Mouse (Mus musculus): Measurements from ENCODE around the gene Tuba1c. TPM values are rescaled to one million over a fixed set of nuclear protein-coding genes. Genes with fewer than 3 reads are reported as not detected.

Tuba1c gene
- total and polyA plus RNA-seq, 2 experiments from 2014 or later: 24.2 to 58.3 TPM

GRCm38 (mm10) chr15:99035431-99035830 is 5.7 kb downstream of the Tuba1c start:
- no peak overlapping the region for H3K27ac ChIP-seq
- DNase-seq (ENCODE audit: low spot score): no peak

GRCm38 (mm10) chr15:99036249-99036905 is 6.7 kb downstream of the Tuba1c start:
- DNase-seq (ENCODE audit: low spot score): no peak

More at GRCm38 (mm10) chr15:99035431-99035830, 5.7 kb downstream of the Tuba1c start:
- Histone ChIP-seq H3K36me3 (ENCODE audit: insufficient read depth, low read length) (no peaks in the 10 kb centered on the region), H3K4me2 (ENCODE audit: low read depth, low read length) (no peak overlapping the region), H3K9me3 (ENCODE audit: low read length) (no peaks in the 10 kb centered on the region), H3K27me3 (ENCODE audit: insufficient read depth, low read length) (no peaks in the 10 kb centered on the region), H3K4me3 (ENCODE audit: low read length) (no peak overlapping the region), H3K9ac (replicated peaks; ENCODE audit: low read length) (no peak overlapping the region), H3K4me1 (ENCODE audit: insufficient read depth, low read length) (no peaks in the 10 kb centered on the region)
- ATAC-seq: no peak
- TF ChIP-seq CTCF (IDR thresholded peaks at IDR 0.05; ENCODE audit: low read depth): no peak
- WGBS: 83% methylated on average over 4 of the region's 4 CpGs

GRCm38 (mm10) chr15:99038025-99038424 is 8.3 kb downstream of the Tuba1c start:
- TF ChIP-seq CTCF (IDR thresholded peaks at IDR 0.05; ENCODE audit: low read depth): no peak
- no peak overlapping the region for H3K9ac ChIP-seq (replicated peaks; ENCODE audit: low read length)
- 0 out of 2 replicates have a peak, but pooled peaks cover 3% of the 10 kb centered on the region for H3K4me1 ChIP-seq (ENCODE audit: insufficient read depth, low read length)
- 95% methylated on average over 1 of the region's 1 CpGs for WGBS
- no peak overlapping the region for H3K27ac ChIP-seq
- no peak for DNase-seq (ENCODE audit: low spot score)
- ATAC-seq: no peak
- H3K4me2 ChIP-seq (ENCODE audit: low read depth, low read length): no peak overlapping the region
- no peaks in the 10 kb centered on the region for H3K36me3 ChIP-seq (ENCODE audit: insufficient read depth, low read length)
- H3K27me3 ChIP-seq (ENCODE audit: insufficient read depth, low read length): no peaks in the 10 kb centered on the region
- H3K4me3 ChIP-seq (ENCODE audit: low read length): no peak overlapping the region
- H3K9me3 ChIP-seq (ENCODE audit: low read length): no peaks in the 10 kb centered on the region

More at GRCm38 (mm10) chr15:99036249-99036905, 6.7 kb downstream of the Tuba1c start:
- Histone ChIP-seq H3K4me1 (ENCODE audit: insufficient read depth, low read length) (0 out of 2 replicates have a peak, but pooled peaks cover 3% of the 10 kb centered on the region), H3K27ac (no peak overlapping the region), H3K4me2 (ENCODE audit: low read depth, low read length) (no peak overlapping the region), H3K27me3 (ENCODE audit: insufficient read depth, low read length) (no peaks in the 10 kb centered on the region), H3K9me3 (ENCODE audit: low read length) (no peaks in the 10 kb centered on the region), H3K4me3 (ENCODE audit: low read length) (no peak overlapping the region), H3K36me3 (ENCODE audit: insufficient read depth, low read length) (no peaks in the 10 kb centered on the region), H3K9ac (replicated peaks; ENCODE audit: low read length) (no peak overlapping the region)
- no peak for TF ChIP-seq CTCF (IDR thresholded peaks at IDR 0.05; ENCODE audit: low read depth)
- no peak for ATAC-seq
- WGBS: 83% methylated on average over 8 of the region's 8 CpGs

- Histone ChIP-seq H3K27me3 (ENCODE audit: insufficient read depth, low read length) (no peaks in the 10 kb centered on the region), H3K9ac (replicated peaks; ENCODE audit: low read length) (no peak overlapping the region), H3K4me2 (ENCODE audit: low read depth, low read length) (no peak overlapping the region), H3K27ac (no peak overlapping the region), H3K4me3 (ENCODE audit: low read length) (no peak overlapping the region), H3K4me1 (ENCODE audit: insufficient read depth, low read length) (0 out of 2 replicates have a peak, but pooled peaks cover 3% of the 10 kb centered on the region), H3K9me3 (ENCODE audit: low read length) (no peaks in the 10 kb centered on the region), H3K36me3 (ENCODE audit: insufficient read depth, low read length) (no peaks in the 10 kb centered on the region)
- DNase-seq (ENCODE audit: low spot score): no peak
- no peak for TF ChIP-seq CTCF (IDR thresholded peaks at IDR 0.05; ENCODE audit: low read depth)
- ATAC-seq: no peak
- WGBS: 93% methylated on average over 5 of the region's 5 CpGs
Observed at GRCm38 (mm10) chr15:99038797-99039196, 9.1 kb downstream of the Tuba1c start.

- Histone ChIP-seq H3K9ac (replicated peaks; ENCODE audit: low read length) (no peak overlapping the region), H3K4me3 (ENCODE audit: low read length) (no peak overlapping the region), H3K27me3 (ENCODE audit: insufficient read depth, low read length) (no peaks in the 10 kb centered on the region), H3K27ac (no peak overlapping the region), H3K9me3 (ENCODE audit: low read length) (no peaks in the 10 kb centered on the region), H3K4me2 (ENCODE audit: low read depth, low read length) (no peak overlapping the region), H3K36me3 (ENCODE audit: insufficient read depth, low read length) (no peaks in the 10 kb centered on the region), H3K4me1 (ENCODE audit: insufficient read depth, low read length) (0 out of 2 replicates have a peak, but pooled peaks cover 3% of the 10 kb centered on the region)
- DNase-seq (ENCODE audit: low spot score): no peak
- ATAC-seq: no peak
- 75% methylated on average over 4 of the region's 4 CpGs for WGBS
- no peak for TF ChIP-seq CTCF (IDR thresholded peaks at IDR 0.05; ENCODE audit: low read depth)
Observed at GRCm38 (mm10) chr15:99039306-99039705, 9.6 kb downstream of the Tuba1c start.

- H3K4me3 ChIP-seq (ENCODE audit: low read length): no peak overlapping the region
Observed at GRCm38 (mm10) chr15:99039996-99040919, 10.6 kb downstream of the Tuba1c start.

More at GRCm38 (mm10) chr15:99039996-99040919, 10.6 kb downstream of the Tuba1c start:
- 71% methylated on average over 26 of the region's 26 CpGs for WGBS
- ATAC-seq (no peak), DNase-seq (ENCODE audit: low spot score) (peak; percentile 40)
- no peaks in the 10 kb centered on the region for H3K9me3 ChIP-seq (ENCODE audit: low read length)
- H3K9ac ChIP-seq (replicated peaks; ENCODE audit: low read length): no peak overlapping the region
- no peaks in the 10 kb centered on the region for H3K27me3 ChIP-seq (ENCODE audit: insufficient read depth, low read length)
- H3K4me1 ChIP-seq (ENCODE audit: insufficient read depth, low read length): 0 out of 2 replicates have a peak, but pooled peaks cover 3% of the 10 kb centered on the region
- TF ChIP-seq CTCF (IDR thresholded peaks at IDR 0.05; ENCODE audit: low read depth): peak; percentile 48
- no peak overlapping the region for H3K27ac ChIP-seq
- 0 out of 2 replicates have a peak overlapping the region, but pooled peaks have one; percentile 2 for H3K4me2 ChIP-seq (ENCODE audit: low read depth, low read length)
- no peaks in the 10 kb centered on the region for H3K36me3 ChIP-seq (ENCODE audit: insufficient read depth, low read length)

Measured in hindbrain, postnatal 0 days (tissue).